Mouse (Mus musculus) myocyte (in vitro differentiated cells): ENCODE results near the gene Ino80. TPM values are rescaled to one million over a fixed set of nuclear protein-coding genes. Genes with fewer than 3 reads are reported as not detected.
"Not testable (repeated sequence)": the region's sequence is repeated elsewhere in the genome, so short reads cannot be mapped to it uniquely, and the experiment has no call there.

ENCODE experiments used
- H3K27me3 ChIP-seq: one replicate; pipeline ENCODE4 v1.6.1; 2011; ENCODE audit not compliant: control insufficient read depth, insufficient read depth, insufficient read length
- H3K36me3 ChIP-seq: one replicate; pipeline ENCODE4 v1.6.1; 2011; ENCODE audit not compliant: control insufficient read depth, insufficient read depth
- H3K4me2 ChIP-seq: one replicate; pipeline ENCODE4 v1.6.1; 2011; ENCODE audit warnings: low read depth, control low read depth
- H3K4me3 ChIP-seq: one replicate; pipeline ENCODE4 v1.5.1; 2011; ENCODE audit warnings: mild to moderate bottlenecking, control low read depth, moderate library complexity
- H3K79me2 ChIP-seq: one replicate; pipeline ENCODE4 v1.6.1; 2011; ENCODE audit not compliant: control insufficient read depth, insufficient read depth
- H3ac ChIP-seq: one replicate; pipeline ENCODE4 v1.6.1; 2011; ENCODE audit not compliant: control insufficient read depth, insufficient read length
- CEBPB ChIP-seq: IDR thresholded peaks from 2 replicates; pipeline ENCODE4 v1.6.1; 2011; ENCODE audit warnings: mild to moderate bottlenecking, moderate library complexity; ENCODE audit not compliant: poor library complexity, insufficient read depth, severe bottlenecking
- E2F4 ChIP-seq: IDR thresholded peaks from one replicate; pipeline ENCODE4 v1.6.1; 2011; ENCODE audit warnings: mild to moderate bottlenecking, control low read depth, moderate library complexity; ENCODE audit not compliant: insufficient read depth
- MAX ChIP-seq: IDR thresholded peaks from one replicate; pipeline ENCODE4 v1.6.1; 2011; ENCODE audit warnings: low read depth, mild to moderate bottlenecking, control low read depth
- MYOD1 ChIP-seq, 3 experiments: IDR thresholded peaks; one replicate each; pipeline ENCODE4 v1.6.1; 2011; ENCODE audit warnings: control low read depth in 2 of 3, low read depth in 2 of 3, mild to moderate bottlenecking in 2 of 3, moderate library complexity in 1 of 3; ENCODE audit not compliant: insufficient read length in 2 of 3, control insufficient read depth in 1 of 3
- MYOG ChIP-seq, 3 experiments: IDR thresholded peaks; one replicate each; pipeline ENCODE4 v1.6.1; 2011; ENCODE audit warnings: control low read depth in 2 of 3, low read depth in 2 of 3, mild to moderate bottlenecking in 2 of 3; ENCODE audit not compliant: insufficient read length in 2 of 3, control insufficient read depth in 1 of 3, insufficient read depth in 1 of 3
- POLR2A ChIP-seq: IDR thresholded peaks from one replicate; pipeline ENCODE4 v1.6.1; 2011; ENCODE audit warnings: low read depth, mild to moderate bottlenecking, control low read depth, moderate library complexity; ENCODE audit not compliant: insufficient read length
- POLR2AphosphoS2 ChIP-seq: IDR thresholded peaks from one replicate; pipeline ENCODE4 v1.6.1; 2011; ENCODE audit warnings: low read depth, control low read depth; ENCODE audit not compliant: insufficient read length
- REST ChIP-seq: IDR thresholded peaks from one replicate; pipeline ENCODE4 v1.6.1; 2011; ENCODE audit warnings: mild to moderate bottlenecking, control low read depth, moderate library complexity; ENCODE audit not compliant: insufficient read depth, insufficient read length
- SRF ChIP-seq: IDR thresholded peaks from one replicate; pipeline ENCODE4 v1.6.1; 2011; ENCODE audit warnings: low read depth; ENCODE audit not compliant: control insufficient read depth, insufficient read length
- TCF12 ChIP-seq: IDR thresholded peaks from one replicate; pipeline ENCODE4 v1.6.1; 2011; ENCODE audit warnings: mild to moderate bottlenecking, control low read depth; ENCODE audit not compliant: poor library complexity, insufficient read depth, severe bottlenecking
- TCF3 ChIP-seq: IDR thresholded peaks from one replicate; pipeline ENCODE4 v1.6.1; 2011; ENCODE audit warnings: low read depth, control low read depth; ENCODE audit not compliant: insufficient read length
- USF1 ChIP-seq: IDR thresholded peaks from one replicate; pipeline ENCODE4 v1.6.1; 2011; ENCODE audit warnings: low read depth, mild to moderate bottlenecking, control low read depth, moderate library complexity
- polyA plus RNA-seq: library from polyadenylated mRNA; unstranded; fragments of >200 nt; fragmentation: generic; extraction: Trizol; gene quantifications from one replicate; pipeline ENCODE4 v1.2.1, GENCODE M21; 2012; ENCODE audit warnings: missing spikeins

Gene Ino80
- polyA plus RNA-seq, 1 experiment = 7.3 TPM

- no peaks in the 10 kb centered on the region for H3K36me3 ChIP-seq
- no peaks in the 10 kb centered on the region for H3K27me3 ChIP-seq
- no peak overlapping the region for H3ac ChIP-seq
- TF ChIP-seq POLR2A (no peak), MYOD1 (IDR thresholded peaks at IDR 0.05; ENCODE audit: control insufficient read depth in 1 of 3, insufficient read length in 2 of 3, low read depth in 2 of 3) (no peak), TCF3 (no peak), USF1 (no peak), MYOG (IDR thresholded peaks at IDR 0.05; ENCODE audit: control insufficient read depth in 1 of 3, insufficient read depth in 1 of 3, insufficient read length in 2 of 3, low read depth in 2 of 3) (no peak), SRF (no peak), MAX (no peak), E2F4 (no peak), TCF12 (no peak), REST (no peak), POLR2AphosphoS2 (no peak), CEBPB (no peak)
- H3K79me2 ChIP-seq = no peaks in the 10 kb centered on the region
- H3K4me2 ChIP-seq = no peak overlapping the region
- no peak overlapping the region for H3K4me3 ChIP-seq
Observed at GRCm38 (mm10) chr2:119514026-119514522, 36.6 kb upstream of the Ino80 start.

DNA sequence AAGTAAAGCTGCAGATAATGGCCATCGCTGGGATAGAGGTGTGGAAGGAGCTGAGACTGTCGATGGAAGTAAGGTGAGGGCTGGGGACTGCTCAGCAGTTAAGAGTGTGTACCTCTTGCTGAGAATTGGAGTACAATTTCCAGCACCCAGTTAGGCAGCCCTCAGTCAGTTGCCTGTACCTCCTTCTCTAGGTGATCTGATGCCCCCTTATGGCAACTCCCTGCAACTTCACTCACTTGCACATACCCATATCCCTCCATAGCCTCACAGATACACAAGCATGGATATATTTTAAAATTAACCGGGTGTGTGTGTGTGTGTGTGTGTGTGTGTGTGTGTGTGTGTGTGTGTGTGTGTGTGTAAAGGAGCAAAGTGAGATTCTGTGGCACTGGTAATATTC is 34.8 kb upstream of the Ino80 start:
- no peaks in the 10 kb centered on the region for H3K27me3 ChIP-seq
- H3K36me3 ChIP-seq = no peaks in the 10 kb centered on the region
- H3ac ChIP-seq = no peak overlapping the region
- no peak overlapping the region for H3K4me3 ChIP-seq
- H3K79me2 ChIP-seq = no peaks in the 10 kb centered on the region
- no peak for TF ChIP-seq POLR2A
- TF ChIP-seq REST = no peak
- no peak for TF ChIP-seq MYOD1 (IDR thresholded peaks at IDR 0.05; ENCODE audit: control insufficient read depth in 1 of 3, insufficient read length in 2 of 3, low read depth in 2 of 3)
- TF ChIP-seq MYOG (IDR thresholded peaks at IDR 0.05; ENCODE audit: control insufficient read depth in 1 of 3, insufficient read depth in 1 of 3, insufficient read length in 2 of 3, low read depth in 2 of 3) = no peak
- no peak for TF ChIP-seq TCF12
- no peak for TF ChIP-seq SRF
- no peak for TF ChIP-seq POLR2AphosphoS2
- no peak for TF ChIP-seq CEBPB
- TF ChIP-seq E2F4 = no peak
- no peak for TF ChIP-seq MAX
- no peak for TF ChIP-seq TCF3
- TF ChIP-seq USF1 = no peak
- H3K4me2 ChIP-seq = no peak overlapping the region

GRCm38 (mm10) chr2:119510856-119511255 is 33.4 kb upstream of the Ino80 start:
- H3ac ChIP-seq = no peak overlapping the region
- H3K79me2 ChIP-seq = no peaks in the 10 kb centered on the region
- no peak for TF ChIP-seq MYOD1 (IDR thresholded peaks at IDR 0.05; ENCODE audit: control insufficient read depth in 1 of 3, insufficient read length in 2 of 3, low read depth in 2 of 3)
- no peak for TF ChIP-seq POLR2A
- TF ChIP-seq MYOG (IDR thresholded peaks at IDR 0.05; ENCODE audit: control insufficient read depth in 1 of 3, insufficient read depth in 1 of 3, insufficient read length in 2 of 3, low read depth in 2 of 3) = no peak
- no peak for TF ChIP-seq POLR2AphosphoS2
- no peak for TF ChIP-seq USF1
- no peak for TF ChIP-seq SRF
- no peak overlapping the region for H3K4me3 ChIP-seq
- H3K4me2 ChIP-seq = no peak overlapping the region
- H3K27me3 ChIP-seq = no peaks in the 10 kb centered on the region
- no peaks in the 10 kb centered on the region for H3K36me3 ChIP-seq

DNA sequence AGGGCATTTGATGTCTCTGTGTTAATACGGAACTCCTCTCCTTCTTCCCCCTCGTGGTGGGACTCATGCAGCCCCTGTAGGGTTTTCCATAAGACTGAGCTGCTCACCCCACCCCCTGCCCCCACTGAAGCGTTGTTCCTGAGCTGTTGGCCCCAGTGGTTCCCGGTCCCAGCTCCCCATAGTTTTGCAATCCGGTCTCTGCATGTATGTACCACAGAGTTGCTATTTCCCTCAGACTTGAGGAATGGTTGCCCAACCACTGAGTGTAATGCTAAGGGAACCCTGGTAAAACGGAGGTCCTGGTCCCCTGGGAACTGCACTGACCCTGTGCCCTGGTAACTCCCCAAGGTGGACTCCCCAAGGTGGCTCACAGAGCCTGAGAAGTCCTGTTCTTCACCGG is 31.0 kb upstream of the Ino80 start:
- not testable (repeated sequence) for H3K79me2 ChIP-seq, H3K27me3 ChIP-seq, H3ac ChIP-seq, H3K36me3 ChIP-seq, H3K4me3 ChIP-seq, H3K4me2 ChIP-seq

- TF ChIP-seq MYOD1 (IDR thresholded peaks at IDR 0.05; ENCODE audit: control insufficient read depth in 1 of 3, insufficient read length in 2 of 3, low read depth in 2 of 3) (no peak), USF1 (no peak), POLR2A (no peak), E2F4 (no peak), POLR2AphosphoS2 (no peak), MAX (no peak), SRF (no peak), TCF3 (no peak), REST (no peak), CEBPB (no peak), MYOG (IDR thresholded peaks at IDR 0.05; ENCODE audit: control insufficient read depth in 1 of 3, insufficient read depth in 1 of 3, insufficient read length in 2 of 3, low read depth in 2 of 3) (no peak), TCF12 (no peak)
- Histone ChIP-seq H3K27me3 (no peaks in the 10 kb centered on the region), H3ac (no peak overlapping the region), H3K36me3 (no peaks in the 10 kb centered on the region), H3K4me3 (no peak overlapping the region), H3K79me2 (no peaks in the 10 kb centered on the region), H3K4me2 (no peak overlapping the region)
Observed at GRCm38 (mm10) chr2:119507108-119507507, 29.6 kb upstream of the Ino80 start.
